Mouse (Mus musculus) forebrain, postnatal 0 days (tissue): ENCODE results near the gene Vstm5. TPM values are rescaled to one million over a fixed set of nuclear protein-coding genes. Genes with fewer than 3 reads are reported as not detected.
"Not testable (repeated sequence)": the region's sequence is repeated elsewhere in the genome, so short reads cannot be mapped to it uniquely, and the experiment has no call there.

ENCODE experiments used
- ATAC-seq: fragments of 200-750 bp; cut with Nextera tagmentation; 2 replicates; pipeline ENCODE4 v1.8.0; 2017; ENCODE audit warnings: mild to moderate bottlenecking, moderate library complexity
- DNase-seq: peaks from one replicate; pipeline ENCODE4 v3.0.0-alpha.2; 2015
- H3K27ac ChIP-seq: fragments of 300-500 bp; sonication (generic); 2 replicates; pipeline ENCODE4 v1.5.1; 2014; ENCODE audit warnings: low read depth, mild to moderate bottlenecking, antibody characterized with exemption, low read length, moderate library complexity, mixed read lengths
- H3K27me3 ChIP-seq: fragments of 300-500 bp; sonication (generic); 2 replicates; pipeline ENCODE4 v1.6.1; 2014; ENCODE audit warnings: mild to moderate bottlenecking, low read length, mixed read lengths; ENCODE audit not compliant: insufficient read depth
- H3K36me3 ChIP-seq: fragments of 300-500 bp; sonication (generic); 2 replicates; pipeline ENCODE4 v1.6.1; 2014; ENCODE audit warnings: mild to moderate bottlenecking, moderate library complexity; ENCODE audit not compliant: insufficient read depth
- H3K4me1 ChIP-seq: fragments of 300-500 bp; sonication (generic); 2 replicates; pipeline ENCODE4 v1.6.1; 2014; ENCODE audit warnings: antibody characterized with exemption; ENCODE audit not compliant: insufficient read depth
- H3K4me2 ChIP-seq: fragments of 300-500 bp; sonication (generic); 2 replicates; pipeline ENCODE4 v1.6.1; 2014; ENCODE audit warnings: low read depth, mild to moderate bottlenecking, moderate library complexity
- H3K4me3 ChIP-seq: fragments of 300-500 bp; sonication (generic); 2 replicates; pipeline ENCODE4 v1.5.1; 2014; ENCODE audit warnings: low read depth, low read length, mixed read lengths
- H3K9ac ChIP-seq: fragments of 300-500 bp; sonication (generic); 2 replicates; pipeline ENCODE4 v1.6.1; 2014; ENCODE audit warnings: mild to moderate bottlenecking
- H3K9me3 ChIP-seq: fragments of 300-500 bp; sonication (generic); 2 replicates; pipeline ENCODE4 v1.6.1; 2016; ENCODE audit warnings: low read length
- CTCF ChIP-seq: sonication (generic); IDR thresholded peaks from 2 replicates; pipeline ENCODE4 v1.5.1; 2016; ENCODE audit warnings: antibody characterized with exemption, control low read depth, low read depth
- WGBS: fragments of 180-500 bp; shearing (Covaris S2); extraction: QIAGEN DNeasy Blood & Tissue Kit; methylation state at CpG from one replicate; pipeline ENCODE4 v1.1.7; 2014; 5-methylcytosine and 5-hydroxymethylcytosine counted together
- polyA plus RNA-seq: library from polyadenylated mRNA; unstranded; fragments of >200 nt; fragmentation: Nextera tagmentation; extraction: Ambion mirVana; gene quantifications from 2 replicates; pipeline ENCODE4 v1.2.1, GENCODE M21; 2015
- total RNA-seq: library from RNA; depleted of rRNA; stranded (reverse); fragments of >200 nt; gene quantifications from 2 replicates; pipeline ENCODE4 v1.2.3, GENCODE M21; 2014; rRNA removed

Vstm5 gene
- total RNA-seq (20.2 and 21.6 TPM in 2 replicates), polyA plus RNA-seq (13.8 and 18.2 TPM in 2 replicates)

DNA sequence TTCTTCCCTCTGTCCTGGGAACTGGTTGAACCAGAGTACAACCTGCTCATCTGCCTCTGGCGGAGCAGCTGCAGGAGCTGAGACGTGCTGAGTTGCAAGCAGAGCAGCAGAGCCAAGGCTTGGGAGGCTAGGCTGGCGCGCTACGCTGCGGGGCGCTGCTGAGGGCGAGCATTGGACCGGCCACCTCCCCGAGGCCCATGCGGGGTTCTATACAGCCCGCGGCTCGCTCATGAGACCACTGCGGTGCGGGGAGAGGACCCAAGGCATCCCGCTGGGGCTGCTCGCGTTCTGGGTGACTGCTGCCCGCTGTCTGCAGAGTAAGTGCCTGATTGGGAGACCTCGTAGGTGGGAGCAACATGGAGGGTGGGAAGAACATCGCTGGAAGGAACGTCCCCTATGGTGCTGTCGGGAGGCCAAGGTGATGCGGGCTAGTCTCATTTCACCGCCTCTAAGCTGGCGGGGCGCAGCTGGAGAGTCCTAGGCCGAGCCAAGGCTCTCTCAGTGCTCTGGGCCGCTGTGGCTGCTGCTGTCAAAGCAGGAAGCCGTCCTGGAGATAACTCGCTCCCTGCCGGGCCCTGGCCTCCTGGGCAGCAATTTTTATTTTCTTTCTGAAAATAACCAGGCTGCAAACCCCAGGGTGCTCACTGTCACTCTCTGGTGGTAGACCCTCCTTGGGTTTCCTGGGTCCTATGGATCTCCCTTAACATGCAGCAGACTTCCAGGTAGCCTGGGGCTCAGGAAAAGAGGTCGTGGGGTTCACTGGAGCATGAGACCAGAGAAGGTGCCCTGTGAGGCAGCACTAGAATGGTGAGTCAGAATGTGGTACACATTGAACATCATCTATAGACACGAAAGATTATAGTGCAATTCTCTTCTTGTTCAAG is at the start of gene Vstm5:
Vstm5 (plus strand) TSS at position 4 of the 884 bp plus-strand sequence.
- peak within 1 kb of the TSS; percentile 68 for H3K9ac ChIP-seq
- peak within 1 kb of the TSS; percentile 71 for H3K27ac ChIP-seq
- 0 out of 2 replicates have a peak, but pooled peaks cover 4% of the 10 kb centered on the region for H3K4me1 ChIP-seq
- 5% methylated on average over 35 of the region's 35 CpGs for WGBS
- peak within 1 kb of the TSS; percentile 51 for H3K4me3 ChIP-seq
- peak; percentile 65 for TF ChIP-seq CTCF
- no peaks in the 10 kb centered on the region for H3K36me3 ChIP-seq
- ATAC-seq: peak; percentile 96
- peak within 1 kb of the TSS; percentile 69 for H3K4me2 ChIP-seq
- DNase-seq: peak; percentile 81
- H3K27me3 ChIP-seq: no peaks in the 10 kb centered on the region
- no peaks in the 10 kb centered on the region for H3K9me3 ChIP-seq

DNA sequence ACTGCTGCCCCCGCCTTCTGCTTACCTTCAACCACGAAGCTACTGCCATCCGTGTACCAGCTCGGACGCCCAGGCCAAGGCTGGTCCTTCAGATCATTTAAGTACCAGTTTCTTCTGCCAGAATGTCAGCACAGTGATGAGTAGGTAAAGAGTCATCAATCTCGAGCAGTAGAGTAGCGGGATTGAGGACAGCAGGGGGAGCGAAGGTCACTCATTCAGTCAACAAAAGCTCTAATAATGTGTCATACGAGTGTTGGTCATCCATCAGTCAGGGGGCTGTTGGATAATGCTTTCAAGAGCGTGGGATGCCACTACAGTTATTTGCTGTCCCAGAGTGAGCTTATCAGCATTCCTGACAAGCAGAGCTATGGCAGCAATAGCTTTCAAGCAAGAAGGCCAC is 44.0 kb upstream of the Vstm5 start:
- not testable (repeated sequence) for H3K9me3 ChIP-seq, H3K4me1 ChIP-seq, H3K27ac ChIP-seq, H3K27me3 ChIP-seq, H3K36me3 ChIP-seq, ATAC-seq, H3K4me2 ChIP-seq, DNase-seq, H3K9ac ChIP-seq, H3K4me3 ChIP-seq
- WGBS: 85% methylated on average over 10 of the region's 10 CpGs

DNA sequence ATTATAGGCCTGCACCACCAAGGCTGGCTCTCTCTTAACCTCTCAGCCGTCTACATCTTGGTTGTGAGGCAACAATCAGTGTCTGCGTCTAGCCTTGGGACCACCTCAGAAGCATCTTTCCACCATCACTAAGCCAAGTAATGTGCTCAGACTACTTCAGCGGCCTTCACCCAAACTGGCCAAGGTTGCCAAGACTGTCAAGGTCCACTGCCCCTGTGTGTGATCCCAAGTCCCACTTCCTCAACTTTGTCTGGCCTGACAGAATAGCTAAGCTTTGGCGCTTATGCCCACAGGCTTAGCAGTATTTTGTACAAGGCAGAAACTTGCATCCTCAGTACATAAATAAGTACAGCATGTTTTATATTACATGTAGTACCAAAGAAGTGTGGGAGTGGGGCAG is 32.2 kb upstream of the Vstm5 start:
- Histone ChIP-seq H3K9ac (no peak overlapping the region), H3K9me3 (no peaks in the 10 kb centered on the region), H3K4me3 (no peak overlapping the region), H3K27me3 (no peaks in the 10 kb centered on the region), H3K36me3 (no peaks in the 10 kb centered on the region), H3K4me2 (no peak overlapping the region), H3K4me1 (no peaks in the 10 kb centered on the region), H3K27ac (no peak overlapping the region)
- DNase-seq: no peak
- 92% methylated on average over 4 of the region's 4 CpGs for WGBS
- no peak for TF ChIP-seq CTCF
- ATAC-seq: no peak

DNA sequence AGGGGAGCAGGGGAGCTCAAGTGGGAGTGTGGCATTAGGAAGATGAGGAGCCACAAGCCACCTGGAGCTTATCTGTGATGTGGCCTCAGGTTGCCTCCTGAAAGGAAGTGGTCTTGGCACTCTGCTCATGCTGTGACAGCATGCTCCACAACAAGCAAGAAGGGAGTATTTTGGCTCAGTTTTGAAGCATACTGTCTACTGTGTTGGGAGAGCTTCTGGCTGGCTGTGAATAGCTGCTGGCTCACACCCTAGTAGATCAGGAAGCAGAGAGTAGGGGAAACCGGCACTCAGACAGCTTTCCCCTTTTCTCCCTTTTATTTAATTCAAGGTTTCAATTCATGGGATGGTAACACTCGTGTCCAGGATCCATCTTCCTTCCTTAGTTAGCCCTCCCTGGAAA is 29.5 kb upstream of the Vstm5 start:
- DNase-seq (peak; percentile 6), ATAC-seq (peak; percentile 69)
- H3K27me3 ChIP-seq: no peaks in the 10 kb centered on the region
- no peak overlapping the region for H3K27ac ChIP-seq
- no peaks in the 10 kb centered on the region for H3K9me3 ChIP-seq
- no peaks in the 10 kb centered on the region for H3K4me1 ChIP-seq
- H3K4me3 ChIP-seq: no peak overlapping the region
- 61% methylated on average over 2 of the region's 2 CpGs for WGBS
- no peaks in the 10 kb centered on the region for H3K36me3 ChIP-seq
- no peak for TF ChIP-seq CTCF
- no peak overlapping the region for H3K4me2 ChIP-seq
- no peak overlapping the region for H3K9ac ChIP-seq

DNA sequence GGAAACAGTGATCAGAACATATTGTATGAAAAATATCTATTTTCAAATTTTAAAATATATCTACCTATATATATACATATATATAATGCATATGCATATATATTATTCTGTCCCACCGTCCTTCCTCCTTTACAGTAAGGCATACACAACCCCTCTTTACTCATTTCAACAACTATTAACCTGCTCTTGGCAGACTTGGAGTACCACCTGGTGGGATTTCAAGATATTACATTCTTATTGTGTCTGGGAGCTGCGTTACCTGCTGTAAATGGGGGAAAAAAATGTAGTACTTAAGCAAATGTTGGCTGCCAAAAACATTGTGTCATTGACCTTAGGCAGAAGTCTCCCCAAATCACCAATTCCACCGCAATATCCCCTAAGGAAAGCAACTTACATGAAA is 27.0 kb upstream of the Vstm5 start:
- no peaks in the 10 kb centered on the region for H3K4me1 ChIP-seq
- H3K4me3 ChIP-seq: no peak overlapping the region
- no peaks in the 10 kb centered on the region for H3K27me3 ChIP-seq
- no peaks in the 10 kb centered on the region for H3K9me3 ChIP-seq
- peak; percentile 41 for TF ChIP-seq CTCF
- DNase-seq: peak; percentile 11
- H3K4me2 ChIP-seq: no peak overlapping the region
- H3K27ac ChIP-seq: no peak overlapping the region
- WGBS: 82% methylated on average over 3 of the region's 3 CpGs
- H3K9ac ChIP-seq: no peak overlapping the region
- H3K36me3 ChIP-seq: no peaks in the 10 kb centered on the region
- ATAC-seq: no peak

DNA sequence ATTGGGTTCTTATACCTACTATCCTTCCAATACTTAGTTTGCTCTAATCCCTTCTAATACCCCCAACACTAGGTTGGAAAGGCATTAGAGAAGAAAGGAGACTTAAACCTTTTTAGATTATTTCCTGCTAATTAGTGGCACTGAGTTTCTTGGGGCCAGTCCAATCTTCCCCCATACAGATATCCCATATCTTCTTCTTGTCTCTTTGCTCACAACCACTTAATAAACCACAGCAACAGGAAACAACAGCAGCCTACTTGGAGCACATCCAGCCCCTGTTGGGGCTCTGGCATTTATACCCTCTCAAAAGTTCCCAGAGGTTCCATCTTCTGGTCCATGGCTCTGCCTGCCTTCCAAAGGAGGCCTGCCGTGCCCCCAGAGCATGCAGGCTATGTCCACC is 25.1 kb upstream of the Vstm5 start:
- ATAC-seq (no peak), DNase-seq (no peak)
- no peak overlapping the region for H3K27ac ChIP-seq
- H3K4me2 ChIP-seq: no peak overlapping the region
- no peaks in the 10 kb centered on the region for H3K36me3 ChIP-seq
- no peak overlapping the region for H3K9ac ChIP-seq
- WGBS: 65% methylated on average over 1 of the region's 1 CpGs
- no peak for TF ChIP-seq CTCF
- no peak overlapping the region for H3K4me3 ChIP-seq
- no peaks in the 10 kb centered on the region for H3K9me3 ChIP-seq
- no peaks in the 10 kb centered on the region for H3K27me3 ChIP-seq
- H3K4me1 ChIP-seq: no peaks in the 10 kb centered on the region

DNA sequence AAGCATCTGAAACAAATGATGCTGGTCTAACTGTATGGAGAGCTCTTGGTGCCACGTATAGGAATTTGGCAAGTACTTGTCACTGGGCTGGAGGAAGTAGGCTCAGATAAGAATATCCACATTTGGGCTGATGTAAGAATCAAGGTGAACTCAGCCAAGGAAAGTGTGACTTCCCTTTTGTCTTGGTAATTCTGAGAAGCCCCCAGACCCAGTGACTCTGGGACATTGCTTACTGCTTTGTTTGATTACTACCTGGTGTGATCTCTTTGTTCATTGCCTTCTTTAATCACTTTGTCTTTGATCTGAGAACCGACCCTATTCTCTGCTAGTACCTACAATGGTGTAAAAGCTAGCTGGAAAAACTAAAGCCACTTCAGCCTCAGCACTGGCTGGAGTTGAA is 13.9 kb upstream of the Vstm5 start:
- DNase-seq (no peak), ATAC-seq (no peak)
- no peak overlapping the region for H3K4me2 ChIP-seq
- TF ChIP-seq CTCF: no peak
- no peak overlapping the region for H3K4me3 ChIP-seq
- H3K9ac ChIP-seq: no peak overlapping the region
- no peaks in the 10 kb centered on the region for H3K4me1 ChIP-seq
- WGBS: 49% methylated on average over 2 of the region's 2 CpGs
- H3K9me3 ChIP-seq: no peaks in the 10 kb centered on the region
- H3K27ac ChIP-seq: no peak overlapping the region
- no peaks in the 10 kb centered on the region for H3K36me3 ChIP-seq
- H3K27me3 ChIP-seq: no peaks in the 10 kb centered on the region
